Mouse (Mus musculus): ENCODE results near the gene Fuk. TPM values are rescaled to one million over a fixed set of nuclear protein-coding genes. Genes with fewer than 3 reads are reported as not detected.

Gene Fuk
- polyA plus RNA-seq, 1 experiment from 2014 or later, result 5.8 TPM

- Histone ChIP-seq H3K4me2 (replicated peaks) (no peak overlapping the region), H3K27me3 (ENCODE audit: control insufficient read depth, insufficient read depth, low read length) (no peaks in the 10 kb centered on the region), H3K4me1 (replicated peaks; ENCODE audit: control insufficient read depth, insufficient read depth, low read length) (no peaks in the 10 kb centered on the region), H3K9ac (no peak overlapping the region), H3K36me3 (replicated peaks; ENCODE audit: control insufficient read depth, insufficient read depth) (peaks cover 39% of the 10 kb centered on the region), H3K9me3 (ENCODE audit: control insufficient read depth, low read length) (no peaks in the 10 kb centered on the region), H3K4me3 (replicated peaks; ENCODE audit: low read length) (no peak overlapping the region), H3K27ac (no peak overlapping the region)
- ATAC-seq (ENCODE audit: low FRiP score) (no peak), DNase-seq (ENCODE audit: low spot score) (no peak)
- 77% methylated on average over 12 of the region's 12 CpGs for WGBS
Measured at GRCm38 (mm10) chr8:110889904-110890470, 12.3 kb downstream of the Fuk start.

GRCm38 (mm10) chr8:110888860-110889259, 13.4 kb downstream of the Fuk start:
- Histone ChIP-seq H3K4me1 (replicated peaks; ENCODE audit: control insufficient read depth, insufficient read depth, low read length) (no peaks in the 10 kb centered on the region), H3K27ac (no peak overlapping the region), H3K27me3 (ENCODE audit: control insufficient read depth, insufficient read depth, low read length) (no peaks in the 10 kb centered on the region), H3K4me3 (replicated peaks; ENCODE audit: low read length) (no peak overlapping the region), H3K36me3 (replicated peaks; ENCODE audit: control insufficient read depth, insufficient read depth) (peaks cover 51% of the 10 kb centered on the region), H3K4me2 (replicated peaks) (no peak overlapping the region), H3K9me3 (ENCODE audit: control insufficient read depth, low read length) (no peaks in the 10 kb centered on the region), H3K9ac (no peak overlapping the region)
- no peak for ATAC-seq (ENCODE audit: low FRiP score)
- 92% methylated on average over 16 of the region's 16 CpGs for WGBS
- no peak for DNase-seq (ENCODE audit: low spot score)

GRCm38 (mm10) chr8:110888441-110888840, 13.8 kb downstream of the Fuk start:
- Histone ChIP-seq H3K4me2 (replicated peaks) (no peak overlapping the region), H3K27me3 (ENCODE audit: control insufficient read depth, insufficient read depth, low read length) (no peaks in the 10 kb centered on the region), H3K4me3 (replicated peaks; ENCODE audit: low read length) (no peak overlapping the region), H3K4me1 (replicated peaks; ENCODE audit: control insufficient read depth, insufficient read depth, low read length) (no peaks in the 10 kb centered on the region), H3K9ac (no peak overlapping the region), H3K36me3 (replicated peaks; ENCODE audit: control insufficient read depth, insufficient read depth) (peaks cover 55% of the 10 kb centered on the region), H3K27ac (no peak overlapping the region), H3K9me3 (ENCODE audit: control insufficient read depth, low read length) (no peaks in the 10 kb centered on the region)
- DNase-seq (ENCODE audit: low spot score) (no peak), ATAC-seq (ENCODE audit: low FRiP score) (no peak)
- WGBS, result 93% methylated on average over 8 of the region's 8 CpGs

GRCm38 (mm10) chr8:110887551-110887950, 14.7 kb downstream of the Fuk start:
- no peaks in the 10 kb centered on the region for H3K27me3 ChIP-seq (ENCODE audit: control insufficient read depth, insufficient read depth, low read length)
- H3K4me2 ChIP-seq (replicated peaks), result no peak overlapping the region
- H3K4me3 ChIP-seq (replicated peaks; ENCODE audit: low read length), result no peak overlapping the region
- WGBS, result 97% methylated on average over 10 of the region's 10 CpGs
- H3K4me1 ChIP-seq (replicated peaks; ENCODE audit: control insufficient read depth, insufficient read depth, low read length), result no peaks in the 10 kb centered on the region
- DNase-seq (ENCODE audit: low spot score) (no peak), ATAC-seq (ENCODE audit: low FRiP score) (no peak)
- H3K9me3 ChIP-seq (ENCODE audit: control insufficient read depth, low read length), result no peaks in the 10 kb centered on the region
- no peak overlapping the region for H3K27ac ChIP-seq
- H3K9ac ChIP-seq, result no peak overlapping the region
- H3K36me3 ChIP-seq (replicated peaks; ENCODE audit: control insufficient read depth, insufficient read depth), result peaks cover 64% of the 10 kb centered on the region

GRCm38 (mm10) chr8:110886634-110887033, 15.7 kb downstream of the Fuk start:
- Histone ChIP-seq H3K36me3 (replicated peaks; ENCODE audit: control insufficient read depth, insufficient read depth) (peaks cover 73% of the 10 kb centered on the region), H3K27me3 (ENCODE audit: control insufficient read depth, insufficient read depth, low read length) (no peaks in the 10 kb centered on the region), H3K4me1 (replicated peaks; ENCODE audit: control insufficient read depth, insufficient read depth, low read length) (no peaks in the 10 kb centered on the region), H3K9ac (no peak overlapping the region), H3K27ac (no peak overlapping the region), H3K9me3 (ENCODE audit: control insufficient read depth, low read length) (no peaks in the 10 kb centered on the region), H3K4me2 (replicated peaks) (no peak overlapping the region), H3K4me3 (replicated peaks; ENCODE audit: low read length) (no peak overlapping the region)
- 90% methylated on average over 3 of the region's 3 CpGs for whole genome bisulfite sequencing
- DNase-seq (ENCODE audit: low spot score), result no peak
- no peak for ATAC-seq (ENCODE audit: low FRiP score)

- 98% methylated on average over 18 of the region's 18 CpGs for WGBS
- Histone ChIP-seq H3K36me3 (replicated peaks; ENCODE audit: control insufficient read depth, insufficient read depth) (peaks cover 96% of the 10 kb centered on the region), H3K27ac (no peak overlapping the region), H3K4me2 (replicated peaks) (no peak overlapping the region), H3K4me1 (replicated peaks; ENCODE audit: control insufficient read depth, insufficient read depth, low read length) (no peaks in the 10 kb centered on the region), H3K4me3 (replicated peaks; ENCODE audit: low read length) (no peak overlapping the region), H3K9me3 (ENCODE audit: control insufficient read depth, low read length) (no peaks in the 10 kb centered on the region), H3K27me3 (ENCODE audit: control insufficient read depth, insufficient read depth, low read length) (no peaks in the 10 kb centered on the region), H3K9ac (no peak overlapping the region)
- DNase-seq (ENCODE audit: low spot score), result no peak
- no peak for ATAC-seq (ENCODE audit: low FRiP score)
Measured at GRCm38 (mm10) chr8:110883824-110884223, 18.5 kb downstream of the Fuk start.

GRCm38 (mm10) chr8:110881741-110882310, 20.5 kb downstream of the Fuk start:
- DNase-seq (ENCODE audit: low spot score) (no peak), ATAC-seq (ENCODE audit: low FRiP score) (no peak)
- H3K27me3 ChIP-seq (ENCODE audit: control insufficient read depth, insufficient read depth, low read length), result no peaks in the 10 kb centered on the region

GRCm38 (mm10) chr8:110877862-110878261, 24.4 kb downstream of the Fuk start:
- H3K4me2 ChIP-seq (replicated peaks), result no peak overlapping the region
- H3K4me1 ChIP-seq (replicated peaks; ENCODE audit: control insufficient read depth, insufficient read depth, low read length), result no peaks in the 10 kb centered on the region
- no peak overlapping the region for H3K9ac ChIP-seq
- H3K27ac ChIP-seq, result no peak overlapping the region
- ATAC-seq (ENCODE audit: low FRiP score) (no peak), DNase-seq (ENCODE audit: low spot score) (no peak)
- peaks cover 99% of the 10 kb centered on the region for H3K36me3 ChIP-seq (replicated peaks; ENCODE audit: control insufficient read depth, insufficient read depth)
- H3K9me3 ChIP-seq (ENCODE audit: control insufficient read depth, low read length), result no peaks in the 10 kb centered on the region
- no peaks in the 10 kb centered on the region for H3K27me3 ChIP-seq (ENCODE audit: control insufficient read depth, insufficient read depth, low read length)
- WGBS, result 95% methylated on average over 4 of the region's 4 CpGs
- no peak overlapping the region for H3K4me3 ChIP-seq (replicated peaks; ENCODE audit: low read length)

More at GRCm38 (mm10) chr8:110881741-110882310, 20.5 kb downstream of the Fuk start:
- Histone ChIP-seq H3K27ac (no peak overlapping the region), H3K9ac (no peak overlapping the region), H3K36me3 (replicated peaks; ENCODE audit: control insufficient read depth, insufficient read depth) (peaks cover 97% of the 10 kb centered on the region), H3K9me3 (ENCODE audit: control insufficient read depth, low read length) (no peaks in the 10 kb centered on the region), H3K4me2 (replicated peaks) (no peak overlapping the region), H3K4me1 (replicated peaks; ENCODE audit: control insufficient read depth, insufficient read depth, low read length) (no peaks in the 10 kb centered on the region), H3K4me3 (replicated peaks; ENCODE audit: low read length) (no peak overlapping the region)
- 95% methylated on average over 10 of the region's 10 CpGs for WGBS

- ATAC-seq (ENCODE audit: low FRiP score), result no peak
- peaks cover 99% of the 10 kb centered on the region for H3K36me3 ChIP-seq (replicated peaks; ENCODE audit: control insufficient read depth, insufficient read depth)
Measured at GRCm38 (mm10) chr8:110870501-110870900, 31.8 kb downstream of the Fuk start.

More at GRCm38 (mm10) chr8:110870501-110870900, 31.8 kb downstream of the Fuk start:
- Histone ChIP-seq H3K27me3 (ENCODE audit: control insufficient read depth, insufficient read depth, low read length) (no peaks in the 10 kb centered on the region), H3K9me3 (ENCODE audit: control insufficient read depth, low read length) (no peaks in the 10 kb centered on the region), H3K9ac (no peak overlapping the region), H3K4me3 (replicated peaks; ENCODE audit: low read length) (no peak overlapping the region), H3K4me2 (replicated peaks) (no peak overlapping the region), H3K27ac (no peak overlapping the region), H3K4me1 (replicated peaks; ENCODE audit: control insufficient read depth, insufficient read depth, low read length) (no peaks in the 10 kb centered on the region)
- no peak for DNase-seq (ENCODE audit: low spot score)
- WGBS, result 96% methylated on average over 2 of the region's 2 CpGs

All from hindbrain, embryonic 14.5 days (tissue).